Mouse (Mus musculus) intestine, postnatal 0 days (tissue): ENCODE results near the gene Tyk2. TPM values are rescaled to one million over a fixed set of nuclear protein-coding genes. Genes with fewer than 3 reads are reported as not detected.

Experiments
- ATAC-seq: fragments of 200-750 bp; cut with Nextera tagmentation; 2 replicates; pipeline ENCODE4 v1.8.0; 2017; ENCODE audit warnings: mild to moderate bottlenecking, moderate TSS enrichment, moderate library complexity
- H3K27ac ChIP-seq: fragments of 300-500 bp; sonication (generic); 2 replicates; pipeline ENCODE4 v1.5.1; 2014; ENCODE audit warnings: mild to moderate bottlenecking, low read depth, low read length, moderate library complexity
- H3K27me3 ChIP-seq: fragments of 300-500 bp; sonication (generic); replicated peaks from 2 replicates; pipeline ENCODE4 v1.6.1; 2014; ENCODE audit warnings: low read length, mixed read lengths; ENCODE audit not compliant: control insufficient read depth, insufficient read depth
- H3K36me3 ChIP-seq: fragments of 300-500 bp; sonication (generic); 2 replicates; pipeline ENCODE4 v1.6.1; 2014; ENCODE audit warnings: mild to moderate bottlenecking, moderate library complexity; ENCODE audit not compliant: control insufficient read depth, insufficient read depth
- H3K4me1 ChIP-seq: fragments of 300-500 bp; sonication (generic); replicated peaks from 2 replicates; pipeline ENCODE4 v1.6.1; 2014; ENCODE audit warnings: antibody characterized with exemption, low read length, mixed read lengths; ENCODE audit not compliant: control insufficient read depth, insufficient read depth
- H3K4me2 ChIP-seq: fragments of 300-500 bp; sonication (generic); replicated peaks from 2 replicates; pipeline ENCODE4 v1.6.1; 2014; ENCODE audit warnings: low read depth, mild to moderate bottlenecking, moderate library complexity
- H3K4me3 ChIP-seq: fragments of 300-500 bp; sonication (generic); 2 replicates; pipeline ENCODE4 v1.5.1; 2014; ENCODE audit warnings: low read depth, low read length
- H3K9ac ChIP-seq: fragments of 300-500 bp; sonication (generic); 2 replicates; pipeline ENCODE4 v1.6.1; 2014; ENCODE audit warnings: mild to moderate bottlenecking, low read depth, low read length
- H3K9me3 ChIP-seq: fragments of 300-500 bp; sonication (generic); 2 replicates; pipeline ENCODE4 v1.6.1; 2016; ENCODE audit warnings: mixed run types; ENCODE audit not compliant: control insufficient read depth
- CTCF ChIP-seq: sonication (generic); IDR thresholded peaks from 2 replicates; pipeline ENCODE4 v1.5.1; 2016; ENCODE audit warnings: low read depth, mild to moderate bottlenecking, control low read depth, antibody characterized with exemption, moderate library complexity
- WGBS: fragments of 180-500 bp; shearing (Covaris S2); extraction: QIAGEN DNeasy Blood & Tissue Kit; methylation state at CpG from one replicate; pipeline ENCODE4 v1.1.7; 2014; 5-methylcytosine and 5-hydroxymethylcytosine counted together
- polyA plus RNA-seq: library from polyadenylated mRNA; unstranded; fragments of >200 nt; fragmentation: Nextera tagmentation; extraction: Ambion mirVana; gene quantifications from 2 replicates; pipeline ENCODE4 v1.2.1, GENCODE M21; 2015

The Tyk2 gene
- polyA plus RNA-seq, 1 experiment from 2014 or later: 8.0 TPM

GRCm38 (mm10) chr9:21163086-21164050 lies 32.3 kb upstream of the Tyk2 start:
- H3K4me2 ChIP-seq: peak overlapping the region; percentile 83; the same call in 1 of the 2 replicates
- H3K36me3 ChIP-seq: no peaks in the 10 kb centered on the region
- no peak overlapping the region for H3K27ac ChIP-seq
- no peak for ATAC-seq
- no peaks in the 10 kb centered on the region for H3K9me3 ChIP-seq
- H3K4me1 ChIP-seq: 0 out of 2 replicates have a peak, but pooled peaks cover 5% of the 10 kb centered on the region
- peaks cover 38% of the 10 kb centered on the region for H3K27me3 ChIP-seq
- TF ChIP-seq CTCF: no peak
- H3K9ac ChIP-seq: no peak overlapping the region
- whole genome bisulfite sequencing: 40% methylated on average over 11 of the region's 11 CpGs
- H3K4me3 ChIP-seq: no peak overlapping the region

GRCm38 (mm10) chr9:21161209-21161909 lies 30.3 kb upstream of the Tyk2 start:
- peak; percentile 71 for ATAC-seq
- no peak overlapping the region for H3K27ac ChIP-seq
- peak; percentile 95 for TF ChIP-seq CTCF
- H3K4me3 ChIP-seq: peak overlapping the region; percentile 52
- H3K4me1 ChIP-seq: 0 out of 2 replicates have a peak, but pooled peaks cover 5% of the 10 kb centered on the region
- H3K9ac ChIP-seq: peak overlapping the region; percentile 57
- H3K36me3 ChIP-seq: no peaks in the 10 kb centered on the region
- H3K4me2 ChIP-seq: peak overlapping the region; percentile 90
- H3K27me3 ChIP-seq: peaks cover 33% of the 10 kb centered on the region
- under 1% methylated on average over 52 of the region's 52 CpGs for WGBS
- no peaks in the 10 kb centered on the region for H3K9me3 ChIP-seq

GRCm38 (mm10) chr9:21154787-21155186 lies 23.7 kb upstream of the Tyk2 start:
- Histone ChIP-seq H3K4me3 (no peak overlapping the region), H3K9ac (no peak overlapping the region), H3K4me2 (no peak overlapping the region), H3K27ac (no peak overlapping the region), H3K36me3 (no peaks in the 10 kb centered on the region), H3K9me3 (no peaks in the 10 kb centered on the region), H3K27me3 (no peaks in the 10 kb centered on the region), H3K4me1 (no peaks in the 10 kb centered on the region)
- no peak for TF ChIP-seq CTCF
- 89% methylated on average over 3 of the region's 3 CpGs for WGBS
- no peak for ATAC-seq

- no peaks in the 10 kb centered on the region for H3K9me3 ChIP-seq
- ATAC-seq: no peak
- H3K36me3 ChIP-seq: no peaks in the 10 kb centered on the region
- H3K4me2 ChIP-seq: peak overlapping the region; percentile 79
- peak overlapping the region; percentile 36 for H3K4me3 ChIP-seq
- no peaks in the 10 kb centered on the region for H3K4me1 ChIP-seq
- H3K9ac ChIP-seq: peak overlapping the region; percentile 26; the same call in 1 of the 2 replicates
- 11% methylated on average over 5 of the region's 5 CpGs for WGBS
- TF ChIP-seq CTCF: 0 out of 2 replicates have a peak, but pooled peaks have one; percentile 2
- H3K27ac ChIP-seq: peak overlapping the region; percentile 35
- H3K27me3 ChIP-seq: no peaks in the 10 kb centered on the region
Measured at GRCm38 (mm10) chr9:21153833-21154232, 22.8 kb upstream of the Tyk2 start.

- 2% methylated on average over 12 of the region's 12 CpGs for WGBS
Measured at GRCm38 (mm10) chr9:21153331-21153730, 22.3 kb upstream of the Tyk2 start.

GRCm38 (mm10) chr9:21152715-21153114 lies 21.7 kb upstream of the Tyk2 start:
- peak overlapping the region; percentile 36 for H3K4me3 ChIP-seq
- 0 out of 2 replicates have a peak overlapping the region, but pooled peaks have one; percentile 35 for H3K27ac ChIP-seq
- H3K36me3 ChIP-seq: no peaks in the 10 kb centered on the region
- no peaks in the 10 kb centered on the region for H3K9me3 ChIP-seq
- ATAC-seq: no peak
- peak; percentile 90 for TF ChIP-seq CTCF
- WGBS: 2% methylated on average over 11 of the region's 11 CpGs
- H3K4me1 ChIP-seq: no peaks in the 10 kb centered on the region; the same call in 1 of the 2 replicates
- H3K4me2 ChIP-seq: peak overlapping the region; percentile 79
- no peaks in the 10 kb centered on the region for H3K27me3 ChIP-seq
- H3K9ac ChIP-seq: 0 out of 2 replicates have a peak overlapping the region, but pooled peaks have one; percentile 26

More at GRCm38 (mm10) chr9:21153331-21153730, 22.3 kb upstream of the Tyk2 start:
- no peaks in the 10 kb centered on the region for H3K9me3 ChIP-seq
- peak overlapping the region; percentile 36 for H3K4me3 ChIP-seq
- no peaks in the 10 kb centered on the region for H3K4me1 ChIP-seq
- H3K27ac ChIP-seq: peak overlapping the region; percentile 35; the same call in 1 of the 2 replicates
- no peak for ATAC-seq
- no peak for TF ChIP-seq CTCF
- peak overlapping the region; percentile 79 for H3K4me2 ChIP-seq
- no peaks in the 10 kb centered on the region for H3K36me3 ChIP-seq
- no peaks in the 10 kb centered on the region for H3K27me3 ChIP-seq
- peak overlapping the region; percentile 26; the same call in 1 of the 2 replicates for H3K9ac ChIP-seq
